Mouse (Mus musculus) thymus, adult 2 months (tissue): Measurements from ENCODE around the gene Zfyve28.

Source experiments
- CTCF ChIP-seq: fragments of 200-500 bp; IDR thresholded peaks from 2 replicates; pipeline ENCODE4 v1.5.1; 2012; ENCODE audit warnings: mild to moderate bottlenecking, control low read depth, low read length, moderate library complexity, borderline replicate concordance; ENCODE audit not compliant: control insufficient read depth, poor library complexity, insufficient read depth; ENCODE audit errors: extremely low read depth
- POLR2A ChIP-seq: fragments of 200-500 bp; IDR thresholded peaks from 2 replicates; pipeline ENCODE4 v1.6.1; 2012; ENCODE audit warnings: mild to moderate bottlenecking, low read length, control low read depth, moderate library complexity; ENCODE audit not compliant: control insufficient read depth, poor library complexity, insufficient read depth; ENCODE audit errors: extremely low read depth

DNA sequence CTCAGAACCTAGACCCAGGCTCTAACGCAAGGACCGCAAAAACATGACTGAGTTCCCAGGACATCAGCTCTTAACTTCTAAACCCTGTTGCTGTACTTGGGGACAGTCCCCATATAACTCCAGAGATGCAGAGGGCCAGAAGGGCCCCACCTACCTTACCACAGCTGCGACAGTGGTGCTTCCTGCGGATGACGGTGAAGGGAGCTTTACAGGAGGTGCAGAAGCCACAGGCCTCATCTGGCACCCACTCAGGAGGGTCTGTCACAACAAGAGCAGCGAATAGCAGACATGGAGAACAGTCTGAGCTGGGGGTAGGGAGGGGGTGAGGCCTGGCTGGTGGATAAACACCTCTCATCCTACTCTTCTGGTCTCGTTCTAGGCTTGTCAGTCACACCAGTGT, 91.8 kb downstream of the Zfyve28 start:
- TF ChIP-seq CTCF (peak; percentile 52; the same call in 1 of the 2 replicates), POLR2A (peak; percentile 62)
